Mouse (Mus musculus): ENCODE measurements around the gene Slc36a2. TPM values are rescaled to one million over a fixed set of nuclear protein-coding genes. Genes with fewer than 3 reads are reported as not detected.

The Slc36a2 gene
- polyA plus RNA-seq, 1 experiment from 2014 or later, result 0.15 TPM

DNA sequence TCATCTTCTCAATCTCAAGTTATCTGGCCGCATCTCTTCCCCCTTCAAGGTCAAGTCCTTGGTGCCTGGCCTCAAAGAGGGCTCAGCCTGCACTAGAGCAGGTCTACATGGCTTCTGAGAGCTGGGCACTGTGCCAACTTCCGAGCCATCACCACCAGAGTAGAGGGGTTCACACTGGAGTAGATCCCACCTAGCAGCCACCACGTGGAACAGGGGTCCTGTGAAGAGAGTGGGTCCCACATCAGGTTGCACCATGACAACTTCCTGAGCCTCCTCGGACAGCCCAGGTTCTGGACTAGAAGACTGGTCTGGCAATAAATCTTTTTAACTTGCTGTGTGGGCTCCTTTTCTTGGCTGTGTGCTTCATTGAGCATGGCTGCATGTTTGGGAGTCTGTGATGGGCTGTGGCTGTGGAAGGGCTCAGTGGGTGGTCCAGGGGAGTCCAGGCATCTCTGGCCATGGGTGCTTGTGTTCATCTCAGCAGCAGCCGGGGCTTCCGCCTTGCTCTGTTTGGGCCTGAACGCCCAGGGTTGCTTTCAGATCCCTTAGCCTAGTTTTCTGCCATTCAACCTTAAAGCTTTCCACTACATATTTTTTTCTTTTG, 74.2 kb downstream of the Slc36a2 start:
- no peak for ATAC-seq (ENCODE audit: insufficient number of reproducible peaks, insufficient read depth, low FRiP score, low TSS enrichment)
- no peaks in the 10 kb centered on the region for H3K27me3 ChIP-seq
- no peak overlapping the region for H3K4me3 ChIP-seq
- H3K27ac ChIP-seq, result no peak overlapping the region
- WGBS, result 78% methylated on average over 7 of the region's 7 CpGs
- H3K9ac ChIP-seq, result no peak overlapping the region
- H3K4me2 ChIP-seq (replicated peaks), result no peak overlapping the region
- H3K36me3 ChIP-seq, result no peaks in the 10 kb centered on the region
- no peaks in the 10 kb centered on the region for H3K9me3 ChIP-seq
- H3K4me1 ChIP-seq, result no peaks in the 10 kb centered on the region

DNA sequence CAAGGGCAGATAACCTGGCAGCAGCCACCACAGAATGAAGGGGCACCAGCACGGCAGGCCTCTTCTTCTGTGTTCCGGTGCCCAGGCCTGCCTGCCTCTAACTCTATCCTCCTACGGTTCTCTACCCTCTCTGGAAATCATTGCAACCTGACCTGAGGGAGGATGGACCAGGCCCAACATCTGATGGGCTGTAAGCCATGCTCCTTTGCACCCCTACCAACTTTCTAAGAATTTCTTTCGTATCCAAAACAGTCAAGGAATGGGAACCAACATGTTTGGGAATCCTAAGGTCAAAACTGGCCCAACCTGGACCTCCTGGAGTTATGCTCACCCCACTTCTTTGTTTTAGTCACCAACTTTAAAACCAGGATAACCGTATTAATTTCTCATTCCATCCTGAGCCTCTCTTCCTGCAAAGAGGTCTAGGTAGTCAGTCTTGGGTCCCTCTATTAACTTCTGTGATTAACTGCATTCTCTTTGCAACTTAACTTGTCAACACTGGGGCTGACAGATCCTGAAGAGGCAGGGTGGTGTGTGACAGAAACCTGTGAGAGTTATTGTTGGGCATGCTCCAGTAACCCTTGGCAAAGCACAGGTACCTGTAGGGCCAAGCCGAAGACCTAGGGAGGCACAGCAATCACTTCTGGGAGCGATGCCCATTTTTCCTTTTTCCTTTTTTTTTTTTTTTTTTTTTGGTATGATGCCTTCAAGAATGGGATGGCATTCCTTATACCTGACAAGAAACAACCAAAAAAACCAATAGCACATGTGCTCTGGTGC, 75.2 kb downstream of the Slc36a2 start:
- WGBS, result 95% methylated on average over 7 of the region's 7 CpGs
- no peaks in the 10 kb centered on the region for H3K9me3 ChIP-seq
- H3K36me3 ChIP-seq, result no peaks in the 10 kb centered on the region
- H3K27me3 ChIP-seq, result no peaks in the 10 kb centered on the region
- H3K4me3 ChIP-seq, result no peak overlapping the region
- H3K9ac ChIP-seq, result no peak overlapping the region
- no peak overlapping the region for H3K27ac ChIP-seq
- no peaks in the 10 kb centered on the region for H3K4me1 ChIP-seq
- H3K4me2 ChIP-seq (replicated peaks), result no peak overlapping the region
- no peak for ATAC-seq (ENCODE audit: insufficient number of reproducible peaks, insufficient read depth, low FRiP score, low TSS enrichment)

Other genes with a start within 250 kb of the Slc36a2 start
- 19.3 and 20.0 TPM in 2 replicates for gene Tnip1, start 222.2 kb downstream of the Slc36a2 start, polyA plus RNA-seq (2016; fragmentation: Nextera tagmentation; extraction: Ambion mirVana)
- 204 and 212 TPM in 2 replicates for gene Anxa6, start 151.6 kb downstream of the Slc36a2 start, polyA plus RNA-seq (2016; fragmentation: Nextera tagmentation; extraction: Ambion mirVana)
- 0.67 and 0.78 TPM in 2 replicates for gene Ccdc69, start 106.9 kb downstream of the Slc36a2 start, polyA plus RNA-seq (2016; fragmentation: Nextera tagmentation; extraction: Ambion mirVana)
- 12.0 and 13.0 TPM in 2 replicates for gene Gm2a, start 87.0 kb downstream of the Slc36a2 start, polyA plus RNA-seq (2016; fragmentation: Nextera tagmentation; extraction: Ambion mirVana)
- not detected in 2 replicates for gene Slc36a3, start 33.4 kb downstream of the Slc36a2 start, polyA plus RNA-seq (2016; fragmentation: Nextera tagmentation; extraction: Ambion mirVana)
- gene Slc36a1, start 19.3 kb upstream of the Slc36a2 start, polyA plus RNA-seq (2016; fragmentation: Nextera tagmentation; extraction: Ambion mirVana), result 1.7 and 2.0 TPM in 2 replicates
- gene Fat2, start 151.5 kb upstream of the Slc36a2 start, polyA plus RNA-seq (2016; fragmentation: Nextera tagmentation; extraction: Ambion mirVana), result 0.14 and 0.22 TPM in 2 replicates
- gene Sparc, start 238.1 kb upstream of the Slc36a2 start, polyA plus RNA-seq (2016; fragmentation: Nextera tagmentation; extraction: Ambion mirVana), result 772 and 814 TPM in 2 replicates

Data from embryonic facial prominence, embryonic 12.5 days (tissue).